Mouse (Mus musculus) forebrain, embryonic 12.5 days (tissue): ENCODE measurements at regions not wholly inside any gene's neighbourhood (a gene's known extent, or its start where the extent isn't known, plus 50 kb on each side); places are given as distances from the start of the nearest gene placed in this dataset.

Experiments used
- ATAC-seq: fragments of 200-750 bp; cut with Nextera tagmentation; 2 replicates; pipeline ENCODE4 v1.8.0; 2017; ENCODE audit warnings: moderate TSS enrichment; ENCODE audit not compliant: low FRiP score
- H3K27ac ChIP-seq: fragments of 300-500 bp; sonication (generic); 2 replicates; pipeline ENCODE4 v1.5.1; 2016; ENCODE audit warnings: mild to moderate bottlenecking
- H3K27me3 ChIP-seq: fragments of 300-500 bp; sonication (generic); 2 replicates; pipeline ENCODE4 v1.6.1; 2016; ENCODE audit warnings: mild to moderate bottlenecking
- H3K36me3 ChIP-seq: fragments of 300-500 bp; sonication (generic); replicated peaks from 2 replicates; pipeline ENCODE4 v1.6.1; 2016; ENCODE audit warnings: mild to moderate bottlenecking
- H3K4me1 ChIP-seq: fragments of 300-500 bp; sonication (generic); 2 replicates; pipeline ENCODE4 v1.6.1; 2016
- H3K4me2 ChIP-seq: fragments of 300-500 bp; sonication (generic); 2 replicates; pipeline ENCODE4 v1.6.1; 2016; ENCODE audit warnings: mild to moderate bottlenecking, moderate library complexity
- H3K4me3 ChIP-seq: fragments of 300-500 bp; sonication (generic); replicated peaks from 2 replicates; pipeline ENCODE4 v1.5.1; 2016; ENCODE audit warnings: mild to moderate bottlenecking
- H3K9ac ChIP-seq: fragments of 300-500 bp; sonication (generic); 2 replicates; pipeline ENCODE4 v1.6.1; 2016; ENCODE audit warnings: mild to moderate bottlenecking
- H3K9me3 ChIP-seq: fragments of 300-500 bp; sonication (generic); 2 replicates; pipeline ENCODE4 v1.6.1; 2016
- WGBS: fragments of 180-500 bp; shearing (Covaris S2); methylation state at CpG from one replicate; pipeline ENCODE4 v1.1.7; 2016; 5-methylcytosine and 5-hydroxymethylcytosine counted together

DNA sequence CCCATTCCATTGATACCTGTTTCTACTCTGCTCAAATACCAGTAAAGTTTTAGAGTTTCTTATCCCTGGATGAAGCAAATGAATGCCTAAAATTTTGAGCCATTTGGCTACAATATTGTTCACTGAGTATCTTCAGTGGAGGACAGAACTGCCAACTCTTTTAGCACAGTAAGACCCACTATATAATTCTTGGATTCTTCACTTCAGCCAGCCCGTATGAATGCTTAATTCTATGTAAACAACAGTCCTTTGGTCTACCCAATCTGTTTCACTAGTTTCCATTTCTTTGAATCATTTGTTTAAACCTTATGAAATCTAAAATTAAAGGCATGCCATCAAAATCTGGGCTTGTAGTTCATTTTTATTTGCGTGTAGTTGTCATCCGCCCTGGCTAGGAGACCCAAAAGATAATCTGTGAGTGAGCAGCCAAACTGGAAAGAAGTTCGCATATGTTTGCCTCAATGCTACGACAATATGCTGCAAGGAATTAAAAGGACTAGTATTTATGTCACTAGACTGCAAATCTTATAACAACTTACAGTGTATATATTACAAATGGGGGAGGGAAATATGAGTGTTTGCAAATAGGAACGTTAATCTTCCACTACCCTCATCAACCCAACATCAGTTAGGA is 188.2 kb upstream of the Slit2 start:
- Histone ChIP-seq H3K4me2 (no peak overlapping the region), H3K27ac (no peak overlapping the region), H3K4me1 (no peaks in the 10 kb centered on the region; the same call in 1 of the 2 replicates), H3K27me3 (no peaks in the 10 kb centered on the region), H3K9me3 (no peaks in the 10 kb centered on the region), H3K36me3 (no peaks in the 10 kb centered on the region), H3K4me3 (no peak overlapping the region), H3K9ac (no peak overlapping the region)
- WGBS: 90% methylated on average over 6 of the region's 6 CpGs
- ATAC-seq: no peak

DNA sequence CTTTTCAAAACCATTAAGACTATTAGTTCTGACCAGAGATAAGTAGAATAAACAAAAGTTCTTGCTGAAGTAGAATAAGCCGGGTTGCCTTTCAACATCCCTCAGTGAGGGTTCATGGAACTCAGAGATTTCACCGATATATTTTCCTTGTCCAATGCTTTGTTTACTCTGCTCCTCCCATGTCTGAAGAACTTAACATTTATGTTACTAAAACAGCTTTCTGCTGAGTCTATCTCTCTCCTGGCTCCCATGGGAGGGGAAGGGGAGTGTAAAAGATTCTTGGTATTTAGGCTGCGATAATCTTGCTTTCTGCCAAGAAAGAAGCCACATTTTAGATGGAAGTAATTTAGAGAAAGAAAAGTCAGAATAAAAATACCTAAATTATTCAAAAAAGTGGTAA is 187.7 kb upstream of the Slit2 start:
- Histone ChIP-seq H3K9me3 (no peaks in the 10 kb centered on the region), H3K4me2 (no peak overlapping the region), H3K27me3 (no peaks in the 10 kb centered on the region), H3K9ac (no peak overlapping the region), H3K4me1 (no peaks in the 10 kb centered on the region; the same call in 1 of the 2 replicates), H3K27ac (no peak overlapping the region), H3K36me3 (no peaks in the 10 kb centered on the region), H3K4me3 (no peak overlapping the region)
- ATAC-seq: no peak
- 91% methylated on average over 3 of the region's 3 CpGs for WGBS

DNA sequence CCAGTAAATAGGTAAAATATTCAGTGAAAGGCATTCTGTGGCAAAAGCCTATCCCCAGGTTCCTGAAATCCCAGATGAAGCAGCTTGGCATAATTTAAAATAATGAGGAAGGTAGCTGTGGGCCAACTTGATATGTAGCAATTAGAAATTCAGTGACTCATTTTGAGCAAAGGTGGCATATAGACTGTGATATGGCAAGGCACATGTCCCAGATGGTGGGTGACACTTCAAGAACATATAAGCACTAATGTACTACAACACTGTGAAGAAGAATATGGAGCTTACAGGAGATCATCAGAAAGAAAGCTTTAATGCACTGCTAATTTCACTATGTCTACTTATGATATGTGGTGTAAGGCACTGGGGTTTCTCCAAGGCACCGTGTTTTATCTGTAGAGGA is 162.0 kb upstream of the Slit2 start:
- Histone ChIP-seq H3K9ac (no peak overlapping the region), H3K36me3 (no peaks in the 10 kb centered on the region), H3K4me2 (no peak overlapping the region), H3K4me1 (no peaks in the 10 kb centered on the region), H3K27me3 (no peaks in the 10 kb centered on the region), H3K27ac (no peak overlapping the region), H3K4me3 (no peak overlapping the region), H3K9me3 (no peaks in the 10 kb centered on the region)
- 94% methylated on average over 1 of the region's 1 CpGs for WGBS
- no peak for ATAC-seq

DNA sequence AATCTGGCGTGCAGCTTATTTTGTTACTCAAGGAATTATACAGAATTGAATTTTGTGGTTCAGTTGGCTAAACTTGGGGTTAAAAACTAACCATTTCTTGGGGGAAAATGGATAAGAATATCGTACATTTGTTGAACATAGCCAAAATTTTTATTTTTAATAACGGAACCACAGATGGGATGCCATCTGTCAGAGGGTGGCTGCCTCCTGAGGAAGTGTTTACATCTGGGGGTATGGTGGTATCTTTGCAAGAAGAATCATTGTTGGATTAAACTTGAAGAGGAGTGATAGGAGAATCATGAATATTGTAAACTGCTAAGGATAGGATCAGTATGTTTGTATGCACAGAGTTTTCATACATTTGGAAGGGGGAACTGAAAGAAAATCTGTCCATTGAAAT is 144.9 kb upstream of the Slit2 start:
- no peak for ATAC-seq
- H3K4me2 ChIP-seq: no peak overlapping the region
- H3K27me3 ChIP-seq: no peaks in the 10 kb centered on the region
- H3K4me3 ChIP-seq: no peak overlapping the region
- no peaks in the 10 kb centered on the region for H3K4me1 ChIP-seq
- no peak overlapping the region for H3K27ac ChIP-seq
- WGBS: 88% methylated on average over 3 of the region's 3 CpGs
- H3K9me3 ChIP-seq: no peaks in the 10 kb centered on the region
- H3K36me3 ChIP-seq: no peaks in the 10 kb centered on the region
- no peak overlapping the region for H3K9ac ChIP-seq

DNA sequence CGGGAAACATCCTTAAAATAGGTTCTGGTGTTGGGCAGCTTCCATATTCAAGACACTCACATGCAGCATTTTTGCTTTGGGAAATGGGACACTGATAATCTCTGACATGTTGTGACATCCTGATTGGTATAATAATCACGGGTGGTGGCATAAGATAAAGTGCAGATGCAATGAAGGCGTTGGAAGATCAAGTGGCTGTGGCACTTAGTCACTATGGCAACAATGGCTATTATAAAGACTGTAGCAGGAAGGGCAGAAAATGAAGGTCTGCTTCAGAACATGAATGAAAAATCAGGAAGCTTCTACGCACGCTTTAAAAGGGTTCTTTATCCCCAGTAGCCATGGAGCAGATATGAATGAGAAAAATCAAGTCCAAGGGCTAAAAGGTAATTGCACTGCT is 113.2 kb upstream of the Slit2 start:
- H3K36me3 ChIP-seq: no peaks in the 10 kb centered on the region

More for the DNA sequence above, 113.2 kb upstream of the Slit2 start:
- Histone ChIP-seq H3K4me3 (no peak overlapping the region), H3K4me1 (peaks cover 6% of the 10 kb centered on the region; the same call in 1 of the 2 replicates), H3K27me3 (no peaks in the 10 kb centered on the region), H3K9ac (no peak overlapping the region), H3K9me3 (no peaks in the 10 kb centered on the region), H3K27ac (no peak overlapping the region), H3K4me2 (no peak overlapping the region)
- 21% methylated on average over 5 of the region's 5 CpGs for WGBS
- peak; percentile 79; the same call in 1 of the 2 replicates for ATAC-seq
